Mouse (Mus musculus) CH12.LX (cell line): Measurements from ENCODE around the gene Cep97.
A peak's percentile ranks its signal among the peaks of the same experiment; 100 is the strongest.

Experiments used
- CHD2 ChIP-seq: IDR thresholded peaks from 2 replicates; pipeline ENCODE4 v1.6.1; 2011; ENCODE audit warnings: low read length, improper control_type of control experiment
- CTCF ChIP-seq, 2 experiments: IDR thresholded peaks in 1 of 2; conservative IDR thresholded peaks in 1 of 2; 2 replicates each; pipeline ENCODE4 v1.5.1; 2011 to 2012; ENCODE audit warnings: low read depth in 2 of 2, low read length in 2 of 2, improper control_type of control experiment in 1 of 2, inconsistent platforms in 1 of 2, mild to moderate bottlenecking in 1 of 2, moderate library complexity in 1 of 2
- E2F4 ChIP-seq: IDR thresholded peaks from 2 replicates; pipeline ENCODE4 v1.6.1; 2011; ENCODE audit warnings: low read depth, low read length, improper control_type of control experiment; ENCODE audit not compliant: insufficient replicate concordance
- EP300 ChIP-seq: IDR thresholded peaks from 2 replicates; pipeline ENCODE4 v1.6.1; 2011; ENCODE audit warnings: low read length, improper control_type of control experiment
- HCFC1 ChIP-seq: IDR thresholded peaks from 2 replicates; pipeline ENCODE4 v1.6.1; 2012; ENCODE audit warnings: low read depth, mild to moderate bottlenecking, inconsistent platforms, low read length, improper control_type of control experiment
- KAT2A ChIP-seq: IDR thresholded peaks from 2 replicates; pipeline ENCODE4 v1.6.1; 2012; ENCODE audit warnings: low read length, improper control_type of control experiment, inconsistent platforms; ENCODE audit not compliant: insufficient replicate concordance
- MAFK ChIP-seq: IDR thresholded peaks from 2 replicates; pipeline ENCODE4 v1.6.1; 2011; ENCODE audit warnings: low read length, improper control_type of control experiment; ENCODE audit not compliant: insufficient replicate concordance
- POLR2A ChIP-seq: IDR thresholded peaks from 2 replicates; pipeline ENCODE4 v1.6.1; 2011; ENCODE audit warnings: low read depth, mild to moderate bottlenecking, improper control_type of control experiment, low read length
- POLR2AphosphoS2 ChIP-seq: IDR thresholded peaks from 2 replicates; pipeline ENCODE4 v1.6.1; 2011; ENCODE audit warnings: low read depth, low read length, improper control_type of control experiment
- ZC3H11A ChIP-seq: IDR thresholded peaks from 2 replicates; pipeline ENCODE4 v1.6.1; 2012; ENCODE audit warnings: low read depth, mild to moderate bottlenecking, inconsistent platforms, low read length, improper control_type of control experiment
- ZKSCAN1 ChIP-seq: IDR thresholded peaks from 2 replicates; pipeline ENCODE4 v1.6.1; 2012; ENCODE audit warnings: low read depth, inconsistent platforms, low read length, improper control_type of control experiment, borderline replicate concordance
- ZMIZ1 ChIP-seq: IDR thresholded peaks from 2 replicates; pipeline ENCODE4 v1.6.1; 2012; ENCODE audit warnings: low read depth, mild to moderate bottlenecking, inconsistent platforms, low read length, improper control_type of control experiment
- ZNF384 ChIP-seq: IDR thresholded peaks from 2 replicates; pipeline ENCODE4 v1.6.1; 2012; ENCODE audit warnings: low read depth, low read length, improper control_type of control experiment, inconsistent platforms

DNA sequence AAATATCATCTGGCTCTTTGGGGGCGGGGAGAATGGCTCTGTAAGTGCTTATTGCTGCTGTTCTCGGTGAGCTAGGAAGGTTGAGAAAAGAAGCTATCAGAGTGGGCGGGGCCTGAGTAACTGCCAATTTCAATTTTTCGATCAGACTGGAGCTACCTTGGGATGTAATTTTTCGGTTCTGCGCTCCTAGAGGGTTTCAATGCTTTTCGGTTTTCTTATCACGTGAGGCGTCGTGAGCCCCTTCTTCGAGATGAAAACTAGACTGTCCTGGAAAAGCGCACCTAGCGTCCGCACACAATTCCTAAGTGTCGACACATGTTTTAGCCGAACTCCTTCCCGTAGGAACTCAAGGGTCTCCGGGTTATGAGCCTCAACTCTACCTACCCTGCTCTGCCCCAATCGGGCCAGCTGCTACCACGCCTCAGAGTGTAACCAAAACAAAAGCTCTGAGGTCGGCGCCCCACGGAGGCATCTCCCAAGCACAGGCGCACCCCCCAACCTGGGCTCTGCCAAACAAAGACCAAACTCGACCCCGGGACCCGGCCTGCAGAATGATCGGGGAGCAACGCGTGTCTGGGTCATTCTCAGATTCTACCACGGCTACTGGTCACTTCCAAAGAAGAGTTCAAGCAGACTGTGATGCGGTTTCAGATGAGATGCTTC, 843 bp downstream of the Cep97 start:
- no peak for TF ChIP-seq POLR2A
- TF ChIP-seq ZKSCAN1, result no peak
- TF ChIP-seq CTCF (conservative IDR thresholded peaks at IDR 0.05 in 1 of 2, IDR thresholded peaks at IDR 0.05 in 1 of 2; ENCODE audit: low read depth in 2 of 2, low read length in 2 of 2), result 0 out of 4 replicates have a peak, but pooled peaks of 1 of the 2 experiments have one; percentile 9
- TF ChIP-seq MAFK, result no peak
- no peak for TF ChIP-seq ZMIZ1
- no peak for TF ChIP-seq HCFC1
- no peak for TF ChIP-seq E2F4
- no peak for TF ChIP-seq ZC3H11A
- no peak for TF ChIP-seq KAT2A
- TF ChIP-seq POLR2AphosphoS2, result no peak
- TF ChIP-seq ZNF384, result no peak
- TF ChIP-seq EP300, result no peak
- 0 out of 2 replicates have a peak, but pooled peaks have one; percentile 43 for TF ChIP-seq CHD2
